Mouse (Mus musculus) hindbrain, embryonic 14.5 days (tissue): ENCODE data around the gene Crcp. TPM values are rescaled to one million over a fixed set of nuclear protein-coding genes. Genes with fewer than 3 reads are reported as not detected.

Experiments
- ATAC-seq: fragments of 200-750 bp; cut with Nextera tagmentation; 2 replicates; pipeline ENCODE4 v1.8.0; 2017; ENCODE audit warnings: moderate number of reproducible peaks, mild to moderate bottlenecking, moderate TSS enrichment, moderate library complexity; ENCODE audit not compliant: low FRiP score
- DNase-seq: peaks from one replicate; pipeline ENCODE4 v3.0.0-alpha.2; 2015; ENCODE audit warnings: low spot score
- H3K27ac ChIP-seq: fragments of 300-500 bp; sonication (generic); 2 replicates; pipeline ENCODE4 v1.5.1; 2014; ENCODE audit warnings: mild to moderate bottlenecking, moderate library complexity
- H3K27me3 ChIP-seq: fragments of 300-500 bp; sonication (generic); 2 replicates; pipeline ENCODE4 v1.6.1; 2014; ENCODE audit warnings: mild to moderate bottlenecking, low read length, mixed read lengths; ENCODE audit not compliant: control insufficient read depth, insufficient read depth
- H3K36me3 ChIP-seq: fragments of 300-500 bp; sonication (generic); replicated peaks from 2 replicates; pipeline ENCODE4 v1.6.1; 2014; ENCODE audit not compliant: control insufficient read depth, insufficient read depth
- H3K4me1 ChIP-seq: fragments of 300-500 bp; sonication (generic); replicated peaks from 2 replicates; pipeline ENCODE4 v1.6.1; 2014; ENCODE audit warnings: antibody characterized with exemption, low read length, mixed read lengths; ENCODE audit not compliant: control insufficient read depth, insufficient read depth
- H3K4me2 ChIP-seq: fragments of 300-500 bp; sonication (generic); replicated peaks from 2 replicates; pipeline ENCODE4 v1.6.1; 2014; ENCODE audit warnings: mild to moderate bottlenecking, moderate library complexity
- H3K4me3 ChIP-seq: fragments of 300-500 bp; sonication (generic); replicated peaks from 2 replicates; pipeline ENCODE4 v1.5.1; 2014; ENCODE audit warnings: mild to moderate bottlenecking, low read length
- H3K9ac ChIP-seq: fragments of 300-500 bp; sonication (generic); 2 replicates; pipeline ENCODE4 v1.6.1; 2014
- H3K9me3 ChIP-seq: fragments of 300-500 bp; sonication (generic); 2 replicates; pipeline ENCODE4 v1.6.1; 2016; ENCODE audit warnings: low read length; ENCODE audit not compliant: control insufficient read depth
- WGBS: fragments of 180-500 bp; shearing (Covaris S2); extraction: QIAGEN DNeasy Blood & Tissue Kit; methylation state at CpG from one replicate; pipeline ENCODE4 v1.1.7; 2014; 5-methylcytosine and 5-hydroxymethylcytosine counted together
- polyA plus RNA-seq: library from polyadenylated mRNA; unstranded; fragments of >200 nt; fragmentation: Nextera tagmentation; extraction: Ambion mirVana; gene quantifications from 2 replicates; pipeline ENCODE4 v1.2.1, GENCODE M21; 2014

Gene Crcp
- polyA plus RNA-seq, 1 experiment from 2014 or later, result 49.2 TPM

- H3K9ac ChIP-seq, result peak overlapping the region; percentile 94
- H3K27ac ChIP-seq, result peak overlapping the region; percentile 90
- ATAC-seq (peak; percentile 97), DNase-seq (peak; percentile 95)
- no peaks in the 10 kb centered on the region for H3K27me3 ChIP-seq
- H3K4me3 ChIP-seq, result peak overlapping the region; percentile 90
- peak overlapping the region; percentile 77 for H3K4me2 ChIP-seq
- H3K36me3 ChIP-seq, result 0 out of 2 replicates have a peak, but pooled peaks cover 2% of the 10 kb centered on the region
- H3K4me1 ChIP-seq, result peaks cover 6% of the 10 kb centered on the region; the same call in 1 of the 2 replicates
- H3K9me3 ChIP-seq, result no peaks in the 10 kb centered on the region
- 1% methylated on average over 81 of the region's 86 CpGs for whole genome bisulfite sequencing
Observed at GRCm38 (mm10) chr5:130079202-130080050, 50.3 kb downstream of the Crcp start.

- peak overlapping the region; percentile 90 for H3K4me3 ChIP-seq
- H3K9me3 ChIP-seq, result no peaks in the 10 kb centered on the region
- H3K4me1 ChIP-seq, result peaks cover 6% of the 10 kb centered on the region; the same call in 1 of the 2 replicates
- no peak overlapping the region for H3K27ac ChIP-seq
- peak overlapping the region; percentile 77 for H3K4me2 ChIP-seq
- H3K9ac ChIP-seq, result peak overlapping the region; percentile 94
- H3K27me3 ChIP-seq, result no peaks in the 10 kb centered on the region
- no peak for DNase-seq
- WGBS, result 76% methylated on average over 16 of the region's 16 CpGs
- 0 out of 2 replicates have a peak, but pooled peaks cover 2% of the 10 kb centered on the region for H3K36me3 ChIP-seq
- ATAC-seq, result no peak
Observed at GRCm38 (mm10) chr5:130080051-130080681, 51.1 kb downstream of the Crcp start.

- ATAC-seq (no peak), DNase-seq (no peak)
- H3K27ac ChIP-seq, result no peak overlapping the region
- H3K9ac ChIP-seq, result no peak overlapping the region
- H3K4me3 ChIP-seq, result no peak overlapping the region
- peaks cover 6% of the 10 kb centered on the region; the same call in 1 of the 2 replicates for H3K4me1 ChIP-seq
- no peaks in the 10 kb centered on the region for H3K9me3 ChIP-seq
- H3K36me3 ChIP-seq, result 0 out of 2 replicates have a peak, but pooled peaks cover 2% of the 10 kb centered on the region
- no peak overlapping the region for H3K4me2 ChIP-seq
- WGBS, result 95% methylated on average over 8 of the region's 8 CpGs
- H3K27me3 ChIP-seq, result no peaks in the 10 kb centered on the region
Observed at GRCm38 (mm10) chr5:130081181-130081881, 52.2 kb downstream of the Crcp start.

DNA sequence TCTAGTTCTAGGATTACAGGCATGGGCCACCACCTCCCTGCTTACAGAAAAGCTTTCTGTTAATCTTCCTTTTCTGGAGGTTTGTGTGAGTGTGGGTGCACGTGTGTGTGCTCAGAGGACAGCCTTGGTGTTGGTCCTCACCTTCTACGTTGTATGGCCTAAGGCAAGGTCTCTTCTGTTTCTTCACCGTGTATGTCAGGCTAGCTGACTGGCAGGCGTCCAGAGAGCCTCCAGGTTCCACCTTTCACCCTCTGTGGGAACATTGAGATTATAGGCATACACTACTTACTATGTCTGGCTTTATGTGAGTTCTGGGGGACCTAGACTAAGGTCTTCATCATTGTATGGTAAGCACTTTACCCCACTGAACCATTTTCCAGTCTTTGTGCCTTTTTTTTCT lies 53.3 kb downstream of the Crcp start:
- no peak for DNase-seq
- Histone ChIP-seq H3K4me1 (peaks cover 6% of the 10 kb centered on the region; the same call in 1 of the 2 replicates), H3K4me3 (no peak overlapping the region), H3K27me3 (no peaks in the 10 kb centered on the region), H3K4me2 (no peak overlapping the region), H3K9ac (no peak overlapping the region), H3K27ac (no peak overlapping the region), H3K9me3 (no peaks in the 10 kb centered on the region), H3K36me3 (0 out of 2 replicates have a peak, but pooled peaks cover 2% of the 10 kb centered on the region)
- 89% methylated on average over 4 of the region's 4 CpGs for WGBS
- no peak for ATAC-seq

GRCm38 (mm10) chr5:130084271-130084670 lies 55.2 kb downstream of the Crcp start:
- no peaks in the 10 kb centered on the region for H3K27me3 ChIP-seq
- peaks cover 6% of the 10 kb centered on the region; the same call in 1 of the 2 replicates for H3K4me1 ChIP-seq
- H3K4me2 ChIP-seq, result no peak overlapping the region
- no peak overlapping the region for H3K27ac ChIP-seq
- H3K4me3 ChIP-seq, result no peak overlapping the region
- H3K9me3 ChIP-seq, result no peaks in the 10 kb centered on the region
- ATAC-seq (no peak), DNase-seq (no peak)
- no peak overlapping the region for H3K9ac ChIP-seq
- 98% methylated on average over 3 of the region's 3 CpGs for WGBS
- H3K36me3 ChIP-seq, result 0 out of 2 replicates have a peak, but pooled peaks cover 2% of the 10 kb centered on the region

DNA sequence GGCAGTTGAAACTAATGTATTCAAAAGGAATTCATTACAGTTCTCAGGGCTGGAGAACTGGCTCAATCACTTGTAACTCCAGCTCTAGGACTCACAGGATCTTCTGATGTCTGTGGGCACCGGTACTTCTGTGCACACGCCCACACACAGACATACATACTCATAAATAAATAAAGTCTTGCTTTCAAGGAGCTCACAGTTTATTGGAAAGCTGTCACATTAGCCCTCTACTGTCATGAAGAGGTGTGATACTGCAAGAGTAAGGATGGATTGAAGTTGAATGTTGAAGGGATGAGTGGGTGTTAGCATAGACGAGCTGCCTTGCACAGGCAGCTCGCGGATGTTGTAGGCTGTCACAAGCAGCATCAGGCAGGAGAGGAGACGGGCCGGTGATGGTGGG lies 58.9 kb downstream of the Crcp start:
- Histone ChIP-seq H3K27me3 (no peaks in the 10 kb centered on the region), H3K4me1 (no peaks in the 10 kb centered on the region), H3K9me3 (no peaks in the 10 kb centered on the region), H3K9ac (no peak overlapping the region), H3K27ac (no peak overlapping the region), H3K36me3 (peaks cover 7% of the 10 kb centered on the region; the same call in 1 of the 2 replicates), H3K4me2 (no peak overlapping the region), H3K4me3 (no peak overlapping the region)
- 93% methylated on average over 7 of the region's 7 CpGs for WGBS
- ATAC-seq (no peak), DNase-seq (no peak)

DNA sequence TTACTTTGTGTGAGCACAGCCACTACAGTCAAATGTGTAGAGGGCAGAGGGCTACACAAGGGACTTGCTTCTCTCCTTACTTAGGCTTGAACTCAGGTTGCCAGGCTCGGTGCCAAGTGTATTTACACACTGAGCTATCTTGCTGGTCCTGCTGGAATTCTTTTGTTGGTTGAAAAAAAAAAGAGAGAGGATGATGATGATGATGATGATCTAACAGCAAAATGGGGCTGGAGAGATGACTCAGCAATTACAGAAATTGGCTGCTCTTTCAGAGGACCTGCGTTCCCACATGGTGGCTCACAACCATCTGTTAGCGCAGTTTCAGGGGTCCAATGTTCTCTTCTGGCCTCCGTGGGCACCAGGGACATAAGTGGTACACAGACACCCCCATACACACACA lies 59.5 kb downstream of the Crcp start:
- H3K27ac ChIP-seq, result no peak overlapping the region
- no peaks in the 10 kb centered on the region for H3K9me3 ChIP-seq
- ATAC-seq (no peak), DNase-seq (no peak)
- no peak overlapping the region for H3K4me3 ChIP-seq
- H3K36me3 ChIP-seq, result peaks cover 7% of the 10 kb centered on the region; the same call in 1 of the 2 replicates
- no peak overlapping the region for H3K4me2 ChIP-seq
- no peaks in the 10 kb centered on the region for H3K27me3 ChIP-seq
- H3K4me1 ChIP-seq, result no peaks in the 10 kb centered on the region
- 87% methylated on average over 4 of the region's 4 CpGs for WGBS
- H3K9ac ChIP-seq, result no peak overlapping the region

DNA sequence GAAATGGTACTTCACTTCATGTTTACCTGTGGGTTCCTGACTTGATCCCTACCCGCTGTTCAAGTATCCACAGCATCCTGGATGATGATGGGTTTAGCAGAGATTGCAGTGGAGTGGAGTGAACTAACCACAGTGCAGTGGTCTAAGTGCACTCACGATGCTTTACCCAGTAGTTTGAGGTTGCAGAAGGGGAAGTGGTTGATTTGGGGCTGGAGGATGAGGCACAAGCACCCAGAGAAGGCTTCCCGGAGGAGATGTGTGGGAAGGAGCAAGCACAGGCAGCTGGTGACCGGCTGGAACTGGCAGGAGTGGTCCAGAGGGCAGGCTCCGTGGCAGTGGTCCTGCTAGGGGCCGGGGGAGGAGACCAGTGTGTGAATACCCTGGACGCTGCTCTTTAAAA lies 60.1 kb downstream of the Crcp start:
- WGBS, result 83% methylated on average over 7 of the region's 7 CpGs
- Histone ChIP-seq H3K36me3 (peaks cover 7% of the 10 kb centered on the region; the same call in 1 of the 2 replicates), H3K27ac (no peak overlapping the region), H3K9ac (no peak overlapping the region), H3K9me3 (no peaks in the 10 kb centered on the region), H3K4me3 (no peak overlapping the region), H3K4me1 (no peaks in the 10 kb centered on the region), H3K27me3 (no peaks in the 10 kb centered on the region), H3K4me2 (no peak overlapping the region)
- DNase-seq (no peak), ATAC-seq (no peak)
